Mouse (Mus musculus) liver, embryonic 14.5 days (tissue): Measurements from ENCODE around the gene Slf2. TPM values are rescaled to one million over a fixed set of nuclear protein-coding genes. Genes with fewer than 3 reads are reported as not detected.

Experiments
- ATAC-seq: fragments of 200-750 bp; cut with Nextera tagmentation; 2 replicates; pipeline ENCODE4 v1.8.0; 2017; ENCODE audit warnings: moderate number of reproducible peaks, mild to moderate bottlenecking, moderate library complexity; ENCODE audit not compliant: insufficient read depth
- DNase-seq, 3 experiments: peaks; one replicate each; pipeline ENCODE4 v3.0.0-alpha.2; 2012 to 2013; ENCODE audit warnings: low read depth in 3 of 3, low spot score in 3 of 3
- H3K27ac ChIP-seq: fragments of 300-500 bp; sonication (generic); 2 replicates; pipeline ENCODE4 v1.5.1; 2014; ENCODE audit warnings: moderate library complexity, mild to moderate bottlenecking, control low read depth, inconsistent platforms
- H3K27me3 ChIP-seq: fragments of 300-500 bp; sonication (generic); 2 replicates; pipeline ENCODE4 v1.6.1; 2014; ENCODE audit warnings: mild to moderate bottlenecking, low read length, moderate library complexity; ENCODE audit not compliant: control insufficient read depth, insufficient read depth
- H3K36me3 ChIP-seq: fragments of 300-500 bp; sonication (generic); replicated peaks from 2 replicates; pipeline ENCODE4 v1.6.1; 2014; ENCODE audit warnings: low read depth; ENCODE audit not compliant: control insufficient read depth, insufficient read depth
- H3K4me1 ChIP-seq, 2 experiments: fragments of 200-500 bp in 1 of 2; fragments of 300-500 bp in 1 of 2; sonication (generic) in 1 of 2; replicated peaks; 2 replicates each; pipeline ENCODE4 v1.6.1; 2012 to 2014; ENCODE audit warnings: antibody characterized with exemption in 1 of 2, inconsistent platforms in 1 of 2, low read length in 1 of 2; ENCODE audit not compliant: control insufficient read depth in 2 of 2, insufficient read depth in 2 of 2
- H3K4me2 ChIP-seq: fragments of 300-500 bp; sonication (generic); 2 replicates; pipeline ENCODE4 v1.6.1; 2014; ENCODE audit warnings: low read depth, mild to moderate bottlenecking, control low read depth, moderate library complexity
- H3K4me3 ChIP-seq, 2 experiments: fragments of 200-500 bp in 1 of 2; fragments of 300-500 bp in 1 of 2; sonication (generic) in 1 of 2; 2 replicates each; pipeline ENCODE4 v1.5.1; 2012 to 2014; ENCODE audit warnings: low read depth in 2 of 2, low read length in 2 of 2, mild to moderate bottlenecking in 2 of 2, control low read depth in 1 of 2, inconsistent platforms in 1 of 2, moderate library complexity in 1 of 2; ENCODE audit not compliant: insufficient read depth in 1 of 2
- H3K9ac ChIP-seq: fragments of 300-500 bp; sonication (generic); replicated peaks from 2 replicates; pipeline ENCODE4 v1.6.1; 2014; ENCODE audit warnings: mild to moderate bottlenecking, control low read depth, moderate library complexity
- H3K9me3 ChIP-seq: fragments of 300-500 bp; sonication (generic); 2 replicates; pipeline ENCODE4 v1.6.1; 2016; ENCODE audit warnings: low read length, mixed read lengths; ENCODE audit not compliant: control insufficient read depth
- CTCF ChIP-seq: IDR thresholded peaks from 2 replicates; pipeline ENCODE4 v1.5.1; 2016; ENCODE audit warnings: antibody characterized with exemption, low read depth, control low read depth
- EP300 ChIP-seq: IDR thresholded peaks from 2 replicates; pipeline ENCODE4 v1.6.1; 2016; ENCODE audit warnings: antibody characterized with exemption, low read depth
- WGBS: fragments of 180-500 bp; shearing (Covaris S2); extraction: QIAGEN DNeasy Blood & Tissue Kit; methylation state at CpG from one replicate; pipeline ENCODE4 v1.1.7; 2014; ENCODE audit not compliant: insufficient replicate concordance; 5-methylcytosine and 5-hydroxymethylcytosine counted together
- polyA plus RNA-seq, 2 experiments: library from polyadenylated mRNA; depleted of rRNA in 1 of 2; stranded (reverse) in 1 of 2; unstranded in 1 of 2; fragments of >200 nt; fragmentation: Nextera tagmentation in 1 of 2; extraction: Ambion mirVana in 1 of 2; gene quantifications; 2 replicates each; pipeline versions ENCODE4 v1.2.1 to v1.2.3; 2012 to 2014

The Slf2 gene
- polyA plus RNA-seq, 2 experiments, result 8.6 to 11.1 TPM

GRCm38 (mm10) chr19:44989567-44990495 is 58.9 kb downstream of the Slf2 start:
- Histone ChIP-seq H3K4me1 (peaks cover 0 to 9% of the 10 kb centered on the region in 2 experiments; a peak in 1 of 4 replicates), H3K9me3 (no peaks in the 10 kb centered on the region), H3K4me3 (peak overlapping the region; percentile 50 to 51), H3K9ac (no peak overlapping the region; the same call in 1 of the 2 replicates), H3K36me3 (no peaks in the 10 kb centered on the region), H3K27me3 (peaks cover 19% of the 10 kb centered on the region), H3K27ac (no peak overlapping the region), H3K4me2 (peak overlapping the region; percentile 40)
- 11% methylated on average over 22 of the region's 22 CpGs for WGBS
- ATAC-seq (no peak), DNase-seq (no peak)
- TF ChIP-seq EP300 (no peak), CTCF (no peak)

GRCm38 (mm10) chr19:44991031-44991430 is 60.1 kb downstream of the Slf2 start:
- WGBS, result 53% methylated on average over 8 of the region's 8 CpGs
- Histone ChIP-seq H3K4me3 (peak overlapping the region in 1 of 2 experiments; percentile 14; a peak in 1 of 4 replicates), H3K27me3 (peaks cover 19% of the 10 kb centered on the region), H3K9ac (no peak overlapping the region), H3K4me2 (peak overlapping the region; percentile 40), H3K4me1 (peaks cover 0 to 7% of the 10 kb centered on the region in 2 experiments; a peak in 1 of 4 replicates), H3K9me3 (no peaks in the 10 kb centered on the region), H3K27ac (no peak overlapping the region), H3K36me3 (no peaks in the 10 kb centered on the region)
- DNase-seq (peak in 1 of 3 experiments; percentile 25), ATAC-seq (peak; percentile 35; the same call in 1 of the 2 replicates)
- TF ChIP-seq EP300, result no peak
- no peak for TF ChIP-seq CTCF

DNA sequence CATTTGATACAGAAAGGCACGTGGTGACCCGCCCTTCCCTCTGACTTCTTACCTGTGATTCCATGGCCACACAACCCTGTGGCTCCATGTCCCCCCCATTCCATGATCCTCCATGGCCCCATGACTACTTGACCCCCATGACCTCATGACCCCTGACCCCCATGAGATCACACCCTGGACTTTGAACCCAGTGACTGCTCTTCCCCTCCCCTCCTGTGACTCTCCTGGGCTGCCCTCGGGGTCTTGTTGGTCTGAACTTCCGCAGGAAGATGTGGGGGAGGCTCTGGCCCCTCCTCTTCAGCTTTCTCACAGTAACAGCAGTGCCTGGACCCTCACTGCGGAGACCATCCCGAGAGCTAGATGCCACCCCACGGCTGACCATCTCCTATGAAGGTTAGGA is 61.3 kb downstream of the Slf2 start:
- WGBS, result 31% methylated on average over 7 of the region's 7 CpGs
- H3K27ac ChIP-seq, result no peak overlapping the region
- DNase-seq, result no peak

GRCm38 (mm10) chr19:44992712-44993111 is 61.8 kb downstream of the Slf2 start:
- Histone ChIP-seq H3K4me2 (no peak overlapping the region), H3K36me3 (no peaks in the 10 kb centered on the region), H3K9ac (no peak overlapping the region), H3K4me3 (no peak overlapping the region), H3K9me3 (no peaks in the 10 kb centered on the region), H3K27ac (no peak overlapping the region), H3K4me1 (peaks cover 0 to 6% of the 10 kb centered on the region in 2 experiments; a peak in 1 of 4 replicates), H3K27me3 (peaks cover 19% of the 10 kb centered on the region)
- DNase-seq (no peak), ATAC-seq (no peak)
- no peak for TF ChIP-seq EP300
- no peak for TF ChIP-seq CTCF
- 41% methylated on average over 7 of the region's 7 CpGs for WGBS

More for the DNA sequence above, 61.3 kb downstream of the Slf2 start:
- Histone ChIP-seq H3K4me3 (no peak overlapping the region), H3K9ac (no peak overlapping the region), H3K36me3 (no peaks in the 10 kb centered on the region), H3K9me3 (no peaks in the 10 kb centered on the region), H3K4me2 (no peak overlapping the region), H3K27me3 (peaks cover 19% of the 10 kb centered on the region), H3K4me1 (peaks cover 0 to 6% of the 10 kb centered on the region in 2 experiments; a peak in 1 of 4 replicates)
- ATAC-seq, result no peak
- TF ChIP-seq CTCF (no peak), EP300 (no peak)

DNA sequence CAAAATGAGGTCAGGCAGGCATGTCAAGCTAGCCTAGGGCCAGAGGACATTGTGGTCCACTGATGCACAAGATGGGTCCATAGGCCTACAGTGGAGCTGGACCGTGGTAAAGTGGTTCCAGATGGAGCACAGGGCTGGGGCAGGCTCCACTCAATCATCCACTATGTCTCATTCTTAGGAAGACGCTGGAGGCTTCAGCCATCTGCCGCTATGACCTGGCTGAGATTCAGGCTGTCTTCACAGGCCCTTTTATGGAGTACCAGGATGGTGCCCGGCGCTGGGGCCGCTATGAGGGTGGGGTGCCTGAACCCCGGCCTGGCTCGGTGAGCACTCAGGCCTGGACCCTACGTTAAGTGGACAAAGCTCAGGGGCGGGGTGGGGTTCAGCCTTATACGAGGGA is 66.8 kb downstream of the Slf2 start:
- ATAC-seq, result no peak
- no peak overlapping the region for H3K4me3 ChIP-seq
- TF ChIP-seq EP300 (no peak), CTCF (no peak)
- no peak overlapping the region for H3K9ac ChIP-seq
- 72% methylated on average over 11 of the region's 11 CpGs for WGBS
- no peak overlapping the region for H3K27ac ChIP-seq
- H3K4me2 ChIP-seq, result no peak overlapping the region
- no peak for DNase-seq
- H3K27me3 ChIP-seq, result no peaks in the 10 kb centered on the region
- H3K9me3 ChIP-seq, result no peaks in the 10 kb centered on the region
- H3K36me3 ChIP-seq, result no peaks in the 10 kb centered on the region
- H3K4me1 ChIP-seq, result no peaks in the 10 kb centered on the region
